Mouse (Mus musculus) C2C12 (cell line): ENCODE measurements at regions not wholly inside any gene's neighbourhood (a gene's known extent, or its start where the extent isn't known, plus 50 kb on each side); places are given as distances from the start of the nearest gene placed in this dataset.
A peak's percentile ranks its signal among the peaks of the same experiment; 100 is the strongest.

ENCODE experiments used
- CTCF ChIP-seq: IDR thresholded peaks from one replicate; pipeline ENCODE4 v1.5.1; 2011; ENCODE audit not compliant: control insufficient read depth, insufficient read depth, insufficient read length
- MAX ChIP-seq: IDR thresholded peaks from one replicate; pipeline ENCODE4 v1.6.1; 2011; ENCODE audit warnings: mild to moderate bottlenecking, control low read depth
- MYOD1 ChIP-seq: IDR thresholded peaks from one replicate; pipeline ENCODE4 v1.6.1; 2011; ENCODE audit warnings: low read depth; ENCODE audit not compliant: control insufficient read depth, insufficient read length
- USF1 ChIP-seq: IDR thresholded peaks from one replicate; pipeline ENCODE4 v1.6.1; 2011; ENCODE audit warnings: low read depth, mild to moderate bottlenecking, control low read depth, moderate library complexity

- TF ChIP-seq CTCF (no peak), USF1 (no peak), MYOD1 (peak; percentile 65), MAX (no peak)
Measured at GRCm38 (mm10) chr1:71755435-71755834, 102.4 kb upstream of the Fn1 start.
